18 mouse cellular contexts compared by ENCODE assay signal in genomic region chr2:77168081-77168685, GRCm38 (mm10). TPM values are rescaled to one million over a fixed set of nuclear protein-coding genes. Genes with fewer than 3 reads are reported as not detected.
DNase-seq lines count a peak whose midpoint lies in the region; ATAC-seq lines count a peak whose summit lies in the region.
"Had no signal": no experiment of that assay in that cellular context is flagged by ENCODE, and none has a peak within 500 bp of the region (broad histone marks: within the 10 kb centered on the region; RNA-seq: fewer than 3 reads in every experiment).

No protein-coding gene starts in this region.

- intact Hi-C loops in heart, postnatal 25 days (cut with DNase I) = loop anchor here (5.0 kb wide), 1 partner anchor 41 kb away; no protein-coding TSS in a partner anchor

- 84% methylated on average over 13 of the region's 13 CpGs for WGBS in kidney, embryonic 14.5 days
- whole genome bisulfite sequencing in midbrain, embryonic 11.5 days = 89% methylated on average over 13 of the region's 13 CpGs
- whole genome bisulfite sequencing in midbrain, embryonic 16.5 days = 89% methylated on average over 13 of the region's 13 CpGs
- WGBS in neural tube, embryonic 15.5 days = 88% methylated on average over 13 of the region's 13 CpGs

- H3K4me2 ChIP-seq in kidney, embryonic 14.5 days (replicated peaks; ENCODE audit: low read depth, low read length) = no peak overlapping the region
- no peak overlapping the region for H3K4me2 ChIP-seq in midbrain, embryonic 11.5 days
- H3K4me2 ChIP-seq in midbrain, embryonic 16.5 days (ENCODE audit: low read length) = no peak overlapping the region
- H3K4me2 ChIP-seq in neural tube, embryonic 15.5 days = no peak overlapping the region
- H3K4me2 ChIP-seq: embryonic facial prominence, embryonic 15.5 days; neural tube, embryonic 12.5 days had no signal

- H3K4me1 ChIP-seq in kidney, embryonic 14.5 days (ENCODE audit: control insufficient read depth, insufficient read depth, low read length) = peaks cover 17% of the 10 kb centered on the region
- H3K4me1 ChIP-seq in midbrain, embryonic 11.5 days (ENCODE audit: control insufficient read depth, insufficient read depth, low read length) = peaks cover 26% of the 10 kb centered on the region
- peaks cover 22% of the 10 kb centered on the region for H3K4me1 ChIP-seq in midbrain, embryonic 16.5 days (ENCODE audit: control insufficient read depth, insufficient read depth, low read length)
- H3K4me1 ChIP-seq in neural tube, embryonic 15.5 days = peaks cover 28% of the 10 kb centered on the region

- H3K36me3 ChIP-seq in kidney, embryonic 14.5 days (ENCODE audit: control insufficient read depth, insufficient read depth, low read length) = no peaks in the 10 kb centered on the region
- H3K36me3 ChIP-seq in midbrain, embryonic 11.5 days (ENCODE audit: control insufficient read depth, insufficient read depth, low read length) = no peaks in the 10 kb centered on the region
- no peaks in the 10 kb centered on the region for H3K36me3 ChIP-seq in midbrain, embryonic 16.5 days (ENCODE audit: control insufficient read depth, insufficient read depth, low read length)
- H3K36me3 ChIP-seq in neural tube, embryonic 15.5 days = no peaks in the 10 kb centered on the region
- H3K36me3 ChIP-seq: embryonic facial prominence, embryonic 15.5 days; forebrain, embryonic 10.5 days; neural tube, embryonic 12.5 days had no signal

- H3K9ac ChIP-seq in kidney, embryonic 14.5 days (ENCODE audit: low read depth, low read length) = no peak overlapping the region
- H3K9ac ChIP-seq in midbrain, embryonic 11.5 days (ENCODE audit: low read length) = no peak overlapping the region
- H3K9ac ChIP-seq in midbrain, embryonic 16.5 days (ENCODE audit: low read depth, low read length) = no peak overlapping the region
- H3K9ac ChIP-seq in neural tube, embryonic 15.5 days (replicated peaks) = no peak overlapping the region
- H3K9ac ChIP-seq: embryonic facial prominence, embryonic 15.5 days; liver, embryonic 14.5 days; neural tube, embryonic 12.5 days had no signal

- no peak overlapping the region for H3K27ac ChIP-seq in kidney, embryonic 14.5 days (ENCODE audit: low read depth, low read length)
- no peak overlapping the region for H3K27ac ChIP-seq in midbrain, embryonic 11.5 days (ENCODE audit: low read depth, low read length)
- no peak overlapping the region for H3K27ac ChIP-seq in midbrain, embryonic 16.5 days (ENCODE audit: low read length)
- H3K27ac ChIP-seq in neural tube, embryonic 15.5 days (replicated peaks) = no peak overlapping the region
- H3K27ac ChIP-seq: embryonic facial prominence, embryonic 15.5 days; forebrain, embryonic 10.5 days; liver, embryonic 14.5 days; neural tube, embryonic 12.5 days had no signal

- ATAC-seq in kidney, embryonic 14.5 days (ENCODE audit: low FRiP score, low TSS enrichment) = no peak
- ATAC-seq in midbrain, embryonic 11.5 days (ENCODE audit: low FRiP score) = no peak
- ATAC-seq in midbrain, embryonic 16.5 days = no peak
- no peak for ATAC-seq in neural tube, embryonic 15.5 days (ENCODE audit: low FRiP score)
- ATAC-seq: CD4-positive, CD25-positive, alpha-beta regulatory T cell, adult 4 months; hindbrain, embryonic 16.5 days had no signal

- no peak overlapping the region for H3K4me3 ChIP-seq in kidney, embryonic 14.5 days (ENCODE audit: low read length)
- H3K4me3 ChIP-seq in midbrain, embryonic 11.5 days (ENCODE audit: low read depth, low read length) = no peak overlapping the region
- no peak overlapping the region for H3K4me3 ChIP-seq in midbrain, embryonic 16.5 days (ENCODE audit: low read depth, low read length)
- H3K4me3 ChIP-seq in neural tube, embryonic 15.5 days (replicated peaks) = no peak overlapping the region
- H3K4me3 ChIP-seq: embryonic facial prominence, embryonic 15.5 days; forebrain, embryonic 10.5 days; neural tube, embryonic 12.5 days had no signal

- DNase-seq in heart, adult 11 months = peak; percentile 93
- no peak for DNase-seq in heart, postnatal 25 days (ENCODE audit: low spot score)
- DNase-seq in kidney, postnatal 14 days = peak; percentile 8
- peak; percentile 31 for DNase-seq in midbrain, embryonic 11.5 days (ENCODE audit: low spot score, missing footprints)
- DNase-seq in embryo, embryonic 9.5 days (ENCODE audit: extremely low spot score) = no peak
- DNase-seq: cerebellum, adult 9-11 months; kidney, adult 8-10 months; right cerebral cortex, postnatal 25 days; thymus, postnatal 14 days had no signal

- no peaks in the 10 kb centered on the region for H3K9me3 ChIP-seq in kidney, embryonic 14.5 days (ENCODE audit: control insufficient read depth, low read length)
- H3K9me3 ChIP-seq in midbrain, embryonic 11.5 days (ENCODE audit: control insufficient read depth, low read length) = no peaks in the 10 kb centered on the region
- H3K9me3 ChIP-seq in midbrain, embryonic 16.5 days (replicated peaks; ENCODE audit: control insufficient read depth, low read length, poor library complexity, severe bottlenecking) = no peaks in the 10 kb centered on the region
- H3K9me3 ChIP-seq in neural tube, embryonic 15.5 days (replicated peaks) = no peaks in the 10 kb centered on the region
- H3K9me3 ChIP-seq: embryonic facial prominence, embryonic 15.5 days; forebrain, embryonic 10.5 days; neural tube, embryonic 12.5 days had no signal

- no peaks in the 10 kb centered on the region for H3K27me3 ChIP-seq in kidney, embryonic 14.5 days (ENCODE audit: control insufficient read depth, insufficient read depth, low read length)
- H3K27me3 ChIP-seq in midbrain, embryonic 11.5 days (ENCODE audit: control insufficient read depth, insufficient read depth, low read length) = no peaks in the 10 kb centered on the region
- H3K27me3 ChIP-seq in midbrain, embryonic 16.5 days (ENCODE audit: control insufficient read depth, insufficient read depth, low read depth, low read length) = no peaks in the 10 kb centered on the region; the same call in 1 of the 2 replicates
- no peaks in the 10 kb centered on the region for H3K27me3 ChIP-seq in neural tube, embryonic 15.5 days (replicated peaks)
- H3K27me3 ChIP-seq: embryonic facial prominence, embryonic 15.5 days; neural tube, embryonic 12.5 days had no signal

RNA-seq across cellular contexts. Expression of gene Ccdc141, which starts 2.3 kb away (rescaled TPM):
- total RNA-seq in heart, postnatal 25 days (2021) = 100 to 1,000 TPM; 239 to 243 TPM
- 5.6 and 13.6 TPM in 2 replicates for polyA plus RNA-seq in kidney, embryonic 14.5 days (2014; fragmentation: Nextera tagmentation; extraction: Ambion mirVana)
- 2.5 and 4.4 TPM in 2 replicates for polyA plus RNA-seq in midbrain, embryonic 11.5 days (2014; fragmentation: Nextera tagmentation; extraction: Ambion mirVana)
- 7.1 and 8.5 TPM in 2 replicates for polyA plus RNA-seq in midbrain, embryonic 16.5 days (2015; fragmentation: Nextera tagmentation; extraction: Ambion mirVana)
- polyA plus RNA-seq in neural tube, embryonic 15.5 days (2015; fragmentation: Nextera tagmentation; extraction: Ambion mirVana) = 7.1 and 9.6 TPM in 2 replicates

Comparison
In these comparisons a context has a peak if more than half of its experiments do, and no peak if none do; other contexts are left out.
1. DNase-seq: peak in heart, adult 11 months (single experiment), kidney, postnatal 14 days (single experiment) and midbrain, embryonic 11.5 days (single experiment); none in heart, postnatal 25 days (single experiment) and embryo, embryonic 9.5 days (single experiment).